Mouse (Mus musculus) neural tube, embryonic 15.5 days (tissue): ENCODE results near the gene Olfr874. TPM values are rescaled to one million over a fixed set of nuclear protein-coding genes. Genes with fewer than 3 reads are reported as not detected.
"Not testable (repeated sequence)": the region's sequence is repeated elsewhere in the genome, so short reads cannot be mapped to it uniquely, and the experiment has no call there.

Experiments used
- ATAC-seq: fragments of 200-750 bp; cut with Nextera tagmentation; 2 replicates; pipeline ENCODE4 v1.8.0; 2017; ENCODE audit warnings: mild to moderate bottlenecking, moderate TSS enrichment, moderate library complexity; ENCODE audit not compliant: low FRiP score
- H3K27ac ChIP-seq: fragments of 300-500 bp; sonication (generic); replicated peaks from 2 replicates; pipeline ENCODE4 v1.5.1; 2015; ENCODE audit warnings: mild to moderate bottlenecking, inconsistent platforms
- H3K27me3 ChIP-seq: fragments of 300-500 bp; sonication (generic); replicated peaks from 2 replicates; pipeline ENCODE4 v1.6.1; 2015; ENCODE audit warnings: inconsistent platforms
- H3K36me3 ChIP-seq: fragments of 300-500 bp; sonication (generic); 2 replicates; pipeline ENCODE4 v1.6.1; 2015; ENCODE audit warnings: inconsistent platforms
- H3K4me1 ChIP-seq: fragments of 300-500 bp; sonication (generic); 2 replicates; pipeline ENCODE4 v1.6.1; 2015; ENCODE audit warnings: inconsistent platforms
- H3K4me2 ChIP-seq: fragments of 300-500 bp; sonication (generic); 2 replicates; pipeline ENCODE4 v1.6.1; 2015; ENCODE audit warnings: inconsistent platforms, mild to moderate bottlenecking, moderate library complexity
- H3K4me3 ChIP-seq: fragments of 300-500 bp; sonication (generic); replicated peaks from 2 replicates; pipeline ENCODE4 v1.5.1; 2015; ENCODE audit warnings: mild to moderate bottlenecking, inconsistent platforms
- H3K9ac ChIP-seq: fragments of 300-500 bp; sonication (generic); replicated peaks from 2 replicates; pipeline ENCODE4 v1.6.1; 2015; ENCODE audit warnings: mild to moderate bottlenecking, inconsistent platforms
- H3K9me3 ChIP-seq: fragments of 300-500 bp; sonication (generic); replicated peaks from 2 replicates; pipeline ENCODE4 v1.6.1; 2016; ENCODE audit warnings: inconsistent platforms
- whole genome bisulfite sequencing: fragments of 180-500 bp; shearing (Covaris S2); methylation state at CpG from one replicate; pipeline ENCODE4 v1.1.7; 2015; ENCODE audit warnings: mixed read lengths; 5-methylcytosine and 5-hydroxymethylcytosine counted together
- polyA plus RNA-seq: library from polyadenylated mRNA; unstranded; fragments of >200 nt; fragmentation: Nextera tagmentation; extraction: Ambion mirVana; gene quantifications from 2 replicates; pipeline ENCODE4 v1.2.1, GENCODE M21; 2015

Gene Olfr874
- polyA plus RNA-seq, 1 experiment from 2014 or later: not detected

DNA sequence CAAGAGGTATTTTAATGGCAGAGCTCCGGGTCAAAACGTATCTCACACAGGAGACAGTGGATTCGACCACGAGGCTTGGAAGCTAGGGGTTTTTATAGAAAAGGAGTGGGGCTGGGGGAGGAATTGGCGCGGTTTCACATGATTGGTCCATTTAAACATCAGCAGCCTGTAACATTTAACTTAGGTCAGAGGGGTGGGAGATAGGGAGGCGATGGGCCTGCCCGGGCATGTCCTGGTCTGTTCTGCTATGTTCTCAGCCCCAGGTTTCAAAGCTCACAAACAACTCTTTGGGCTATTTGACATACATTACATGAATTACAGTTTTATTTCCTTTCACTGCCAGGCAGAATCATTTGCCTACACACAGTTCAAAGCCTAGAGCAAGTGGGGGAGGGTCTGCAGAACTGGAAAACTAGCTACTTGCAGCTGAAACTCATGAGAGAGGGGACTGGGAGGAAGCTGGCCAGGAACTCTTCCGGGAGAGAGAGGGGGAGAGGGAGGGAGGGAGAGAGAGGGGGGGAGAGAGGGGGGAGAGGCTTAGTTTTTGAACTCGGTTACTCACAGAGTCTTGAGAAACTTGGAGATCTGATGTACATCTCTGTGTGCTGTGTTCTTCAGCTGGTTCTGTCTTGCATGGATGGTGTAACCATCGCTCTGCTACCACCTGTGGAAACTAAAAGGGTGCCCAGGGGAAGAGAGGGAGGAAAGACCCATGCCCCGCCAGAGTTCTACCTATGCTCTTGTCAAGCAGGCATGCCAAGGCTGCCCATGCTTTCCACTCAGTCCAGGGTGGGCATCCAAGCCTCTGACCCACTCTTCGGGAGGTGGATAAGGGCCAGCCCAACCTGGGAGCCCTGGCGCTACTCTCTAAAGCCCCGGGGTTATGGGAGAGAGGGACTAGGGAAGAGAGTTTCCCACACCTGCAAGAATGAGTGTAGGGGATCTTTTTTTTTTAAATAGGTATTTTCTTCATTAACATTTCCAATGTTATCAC lies 38.8 kb downstream of the Olfr874 start:
- H3K4me2 ChIP-seq: peak overlapping the region; percentile 60
- 54% methylated on average over 11 of the region's 15 CpGs for WGBS
- ATAC-seq: peak; percentile 72
- H3K9me3 ChIP-seq, H3K9ac ChIP-seq, H3K4me1 ChIP-seq, H3K36me3 ChIP-seq, H3K27ac ChIP-seq, H3K27me3 ChIP-seq: not testable (repeated sequence)
- peak overlapping the region; percentile 34 for H3K4me3 ChIP-seq

DNA sequence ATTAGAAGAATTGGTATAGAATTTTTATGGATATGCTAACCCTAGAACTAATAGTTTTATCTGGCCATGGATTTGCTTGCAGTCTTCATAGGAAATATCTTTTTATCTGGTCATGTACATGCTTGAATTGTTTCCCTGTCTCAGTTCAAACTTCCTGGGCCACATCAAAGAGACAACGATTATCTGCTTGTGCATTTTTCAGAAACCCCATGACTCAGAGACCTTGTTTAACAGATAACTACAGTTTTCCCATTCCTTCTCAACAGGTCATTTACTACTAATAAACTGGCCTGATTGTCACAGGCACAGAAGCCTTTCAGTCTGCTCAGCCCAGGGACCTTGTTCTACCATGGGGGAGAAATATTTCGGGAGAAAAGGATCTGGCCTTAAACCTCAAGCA lies 41.5 kb downstream of the Olfr874 start:
- ATAC-seq: no peak
- no peak overlapping the region for H3K9ac ChIP-seq

More for the DNA sequence above, 41.5 kb downstream of the Olfr874 start:
- Histone ChIP-seq H3K27me3 (no peaks in the 10 kb centered on the region), H3K9me3 (no peaks in the 10 kb centered on the region), H3K36me3 (no peaks in the 10 kb centered on the region), H3K27ac (no peak overlapping the region), H3K4me2 (no peak overlapping the region), H3K4me1 (peaks cover 5% of the 10 kb centered on the region), H3K4me3 (no peak overlapping the region)
- 81% methylated on average over 2 of the region's 2 CpGs for WGBS

Other genes with a start within 250 kb of the Olfr874 start
- gene Esam, start 217.0 kb upstream of the Olfr874 start, polyA plus RNA-seq: 42.2 and 47.0 TPM in 2 replicates
- 0.54 and 0.91 TPM in 2 replicates for gene Vsig2, start 205.9 kb upstream of the Olfr874 start, polyA plus RNA-seq
- 3.8 and 6.9 TPM in 2 replicates for gene Nrgn, start 192.2 kb upstream of the Olfr874 start, polyA plus RNA-seq
- 13.3 and 14.9 TPM in 2 replicates for gene Siae, start 189.4 kb upstream of the Olfr874 start, polyA plus RNA-seq
- 7.4 and 11.0 TPM in 2 replicates for gene Spa17, start 131.4 kb upstream of the Olfr874 start, polyA plus RNA-seq
- 87.5 and 94.9 TPM in 2 replicates for gene Tbrg1, start 87.8 kb upstream of the Olfr874 start, polyA plus RNA-seq
- 0.47 and 1.1 TPM in 2 replicates for gene Panx3, start 75.9 kb upstream of the Olfr874 start, polyA plus RNA-seq
- gene Olfr160, start 28.9 kb upstream of the Olfr874 start, polyA plus RNA-seq: not detected in 2 replicates
- gene Olfr875, start 26.8 kb downstream of the Olfr874 start, polyA plus RNA-seq: not detected in 2 replicates
- gene Olfr876, start 57.9 kb downstream of the Olfr874 start, polyA plus RNA-seq: not detected in 2 replicates
- gene Olfr877, start 109.2 kb downstream of the Olfr874 start, polyA plus RNA-seq: not detected in 2 replicates
- not detected in 2 replicates for gene Olfr145, start 151.6 kb downstream of the Olfr874 start, polyA plus RNA-seq
- not detected in 2 replicates for gene Olfr878, start 172.7 kb downstream of the Olfr874 start, polyA plus RNA-seq
- gene Olfr881, start 246.7 kb downstream of the Olfr874 start, polyA plus RNA-seq: not detected in 2 replicates